Mouse (Mus musculus) liver, adult 2 months (tissue): Measurements from ENCODE around the gene Rcn2.

Experiments used
- CTCF ChIP-seq: fragments of 200-500 bp; IDR thresholded peaks from 2 replicates; pipeline ENCODE4 v1.5.1; 2011; ENCODE audit warnings: low read depth, low read length, control low read depth
- POLR2A ChIP-seq: fragments of 200-500 bp; IDR thresholded peaks from 2 replicates; pipeline ENCODE4 v1.6.1; 2011; ENCODE audit warnings: low read length, control low read depth; ENCODE audit not compliant: insufficient read depth; ENCODE audit errors: extremely low read depth

DNA sequence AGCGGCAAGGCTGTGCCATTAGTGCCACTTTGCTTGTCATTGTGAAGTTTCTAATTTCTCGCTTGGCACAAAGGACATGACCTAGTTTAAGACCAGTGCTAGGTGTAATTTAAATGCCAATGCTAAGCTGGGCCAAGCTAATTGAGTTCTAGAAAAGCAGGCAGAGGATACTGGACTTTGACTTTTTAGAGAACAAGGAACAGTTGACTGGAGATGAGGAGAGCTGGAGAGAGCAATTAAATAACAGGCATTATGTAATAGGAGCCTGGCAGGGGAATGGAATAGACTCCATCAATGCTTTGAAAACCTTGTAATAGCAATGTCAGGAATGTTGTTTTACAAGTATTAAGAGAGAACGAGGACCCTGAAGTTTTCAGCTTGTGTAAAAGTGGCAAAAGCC lies 12.2 kb downstream of the Rcn2 start:
- no peak for TF ChIP-seq CTCF
- TF ChIP-seq POLR2A, result no peak
